Mouse (Mus musculus): Measurements from ENCODE around the gene Txndc8.
A peak's percentile ranks its signal among the peaks of the same experiment; 100 is the strongest.

Gene Txndc8

GRCm38 (mm10) chr4:57956029-57956960, 52.6 kb downstream of the Txndc8 start, which contains the start of gene Txn1:
Gene Txn1, minus strand, starts transcription at chr4:57956411.
- DNase-seq (ENCODE audit: low spot score) = peak; percentile 85

- DNase-seq (ENCODE audit: low spot score) = peak; percentile 36
Observed at GRCm38 (mm10) chr4:57955544-57955958, 53.4 kb downstream of the Txndc8 start.

- no peak for DNase-seq (ENCODE audit: low spot score)
Observed at GRCm38 (mm10) chr4:57954991-57955390, 53.9 kb downstream of the Txndc8 start.

- DNase-seq (ENCODE audit: low spot score) = no peak
Observed at GRCm38 (mm10) chr4:57954580-57954979, 54.3 kb downstream of the Txndc8 start.

- no peak for DNase-seq (ENCODE audit: low spot score)
Observed at GRCm38 (mm10) chr4:57953796-57954195, 55.1 kb downstream of the Txndc8 start.

GRCm38 (mm10) chr4:57952891-57953290, 56.0 kb downstream of the Txndc8 start:
- no peak for DNase-seq (ENCODE audit: low spot score)

GRCm38 (mm10) chr4:57952416-57952815, 56.5 kb downstream of the Txndc8 start:
- DNase-seq (ENCODE audit: low spot score) = no peak

- DNase-seq (ENCODE audit: low spot score) = no peak
Observed at GRCm38 (mm10) chr4:57949866-57950265, 59.1 kb downstream of the Txndc8 start.

- no peak for DNase-seq (ENCODE audit: low spot score)
Observed at GRCm38 (mm10) chr4:57947476-57947875, 61.4 kb downstream of the Txndc8 start.

- DNase-seq (ENCODE audit: low spot score) = no peak
Observed at GRCm38 (mm10) chr4:57947036-57947435, 61.9 kb downstream of the Txndc8 start.

GRCm38 (mm10) chr4:57942892-57943291, 66.0 kb downstream of the Txndc8 start:
- no peak for DNase-seq (ENCODE audit: low spot score)

- no peak for DNase-seq (ENCODE audit: low spot score)
Observed at GRCm38 (mm10) chr4:57940631-57941030, 68.3 kb downstream of the Txndc8 start.

GRCm38 (mm10) chr4:57937292-57937691, 71.6 kb downstream of the Txndc8 start:
- no peak for DNase-seq (ENCODE audit: low spot score)

- DNase-seq (ENCODE audit: low spot score) = no peak
Observed at GRCm38 (mm10) chr4:57934181-57934580, 74.7 kb downstream of the Txndc8 start.
